Mouse (Mus musculus): ENCODE data around the gene Acad8.

Gene Acad8

DNA sequence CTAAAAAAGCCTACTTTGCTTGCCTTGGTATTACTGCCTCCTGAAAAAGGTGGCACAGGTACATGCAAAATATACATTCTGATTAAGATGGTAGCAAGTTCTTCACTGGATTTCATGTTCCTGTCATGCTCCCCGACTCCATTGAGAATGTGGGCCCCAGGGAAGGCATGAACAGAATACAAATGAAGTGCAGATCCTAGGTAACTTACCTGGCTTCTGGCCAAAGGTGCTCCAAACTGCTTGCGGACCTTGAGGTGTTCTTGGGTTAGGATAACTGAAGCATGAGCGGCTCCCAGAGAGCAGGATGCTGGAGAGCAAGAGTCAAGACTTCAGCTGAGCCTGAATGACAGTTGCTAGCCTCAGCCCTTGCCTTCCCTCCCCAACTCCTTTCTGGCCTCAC is 20.6 kb downstream of the Acad8 start:
- no peak for DNase-seq

DNA sequence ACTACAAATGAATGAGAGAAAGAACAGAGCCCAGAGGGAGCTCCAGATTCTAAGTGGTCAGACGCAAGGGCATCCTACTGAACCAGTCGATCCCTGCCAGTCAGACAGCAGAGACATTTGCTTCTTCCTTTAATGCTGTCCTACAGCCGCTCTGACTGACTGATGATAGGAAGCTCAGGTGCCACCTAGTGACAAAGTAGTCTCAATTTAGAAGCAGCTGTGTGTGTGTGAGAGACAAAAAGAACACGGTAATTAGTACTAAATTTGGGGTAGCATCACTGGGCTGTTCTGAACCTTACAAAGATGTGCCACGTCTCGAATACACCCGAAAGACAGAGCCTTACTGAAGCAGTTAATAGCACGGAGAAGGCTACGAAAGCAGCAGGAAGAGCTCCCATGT is 21.6 kb downstream of the Acad8 start:
- DNase-seq: no peak

DNA sequence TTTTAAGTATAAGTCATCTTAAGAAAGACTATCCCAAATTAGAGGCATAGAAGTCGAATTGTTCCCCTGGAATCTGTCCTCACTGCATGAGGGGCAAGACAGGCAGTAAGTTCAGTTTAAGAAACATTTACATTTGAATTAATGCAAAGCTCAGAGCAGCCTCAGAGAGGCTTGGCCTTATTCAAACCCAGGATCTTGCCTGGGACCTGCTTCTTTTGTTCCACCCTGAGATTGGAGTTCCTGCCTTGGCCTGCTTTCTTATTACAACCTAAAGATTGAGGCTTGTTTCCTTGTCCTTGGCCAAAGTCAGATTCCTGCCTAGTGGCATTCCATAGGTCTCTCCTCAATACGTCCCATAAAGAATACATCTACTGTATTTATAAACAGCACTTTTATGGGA is 51.6 kb downstream of the Acad8 start:
- no peak for DNase-seq

DNA sequence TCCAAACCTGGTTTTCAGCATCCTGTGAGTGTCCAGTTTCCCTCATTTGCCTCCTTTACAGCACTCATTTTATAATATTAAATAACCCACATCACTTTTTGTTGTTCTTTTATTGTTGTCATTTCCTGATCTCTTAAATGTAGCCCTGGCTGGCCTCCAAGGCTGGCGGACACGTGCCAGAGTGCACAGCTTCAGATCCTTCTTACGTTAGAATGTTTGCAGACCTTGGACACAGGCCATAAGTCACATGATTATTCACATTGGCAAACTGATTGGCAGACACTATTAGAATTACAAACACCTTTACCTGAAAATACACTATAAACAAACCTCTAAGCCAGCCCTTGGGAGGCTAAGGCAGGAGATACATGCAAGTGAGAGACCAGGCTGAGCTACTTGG is 75.2 kb downstream of the Acad8 start:
- peak in 1 of 2 experiments; percentile 8 for DNase-seq
